Mouse (Mus musculus) ES-E14 (cell line): ENCODE data around the gene Tmpo.

Experiments
- CHD2 ChIP-seq: IDR thresholded peaks from 2 replicates; pipeline ENCODE4 v1.6.1; 2014; ENCODE audit warnings: mild to moderate bottlenecking, low read depth, low read length, inconsistent platforms
- HCFC1 ChIP-seq: IDR thresholded peaks from 2 replicates; pipeline ENCODE4 v1.6.1; 2012; ENCODE audit warnings: low read length, inconsistent platforms, borderline replicate concordance; ENCODE audit not compliant: insufficient read depth
- MAFK ChIP-seq: IDR thresholded peaks from 2 replicates; pipeline ENCODE4 v1.6.1; 2014; ENCODE audit warnings: mild to moderate bottlenecking, low read depth, low read length, inconsistent platforms; ENCODE audit not compliant: insufficient read depth
- ZC3H11A ChIP-seq: IDR thresholded peaks from 2 replicates; pipeline ENCODE4 v1.6.1; 2012; ENCODE audit warnings: low read depth, mild to moderate bottlenecking, inconsistent platforms, low read length, borderline replicate concordance

DNA sequence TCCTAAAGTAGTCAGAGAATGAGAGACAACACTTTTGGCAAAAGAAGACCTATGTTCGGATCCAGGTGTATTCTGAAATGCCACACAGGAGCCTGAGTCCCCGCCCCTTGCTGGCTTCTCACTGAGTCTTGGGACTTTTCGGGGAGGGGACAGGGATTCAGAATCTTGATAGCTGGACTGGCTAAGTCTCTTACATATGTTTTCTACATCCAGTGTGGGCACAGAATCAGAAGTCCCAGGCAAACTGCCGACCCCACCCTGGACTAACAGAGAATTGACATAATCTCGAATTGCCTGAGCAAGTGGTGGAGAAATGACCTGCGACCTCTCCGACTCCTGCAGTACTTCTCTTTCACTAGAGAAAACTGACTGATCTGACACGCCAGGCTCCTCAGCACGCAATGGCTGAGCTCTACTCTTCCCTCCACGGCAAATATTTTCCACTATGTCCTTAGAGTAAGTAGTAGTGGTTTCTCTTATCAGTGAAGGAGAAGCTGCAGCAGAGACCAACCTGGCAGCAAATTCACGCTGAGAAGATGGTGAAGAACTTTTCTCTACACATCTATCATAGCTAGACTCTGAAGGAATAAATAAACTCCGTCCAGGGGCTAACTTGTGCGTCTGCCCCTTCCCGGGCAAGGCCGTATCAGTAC, 18.5 kb downstream of the Tmpo start:
- TF ChIP-seq CHD2 (no peak), ZC3H11A (no peak), HCFC1 (no peak), MAFK (no peak)
